Mouse (Mus musculus): ENCODE measurements around the gene Srcin1.

Srcin1 gene

GRCm38 (mm10) chr11:97579088-97579857 is 3.3 kb upstream of the Srcin1 start:
- no peak for DNase-seq (ENCODE audit: low spot score in 2 of 2)

- no peak for DNase-seq (ENCODE audit: low spot score in 2 of 2)
Measured at GRCm38 (mm10) chr11:97578286-97578685, 2.3 kb upstream of the Srcin1 start.

- DNase-seq (ENCODE audit: low spot score in 2 of 2): peak in 1 of 2 experiments; percentile 75
Measured at GRCm38 (mm10) chr11:97575638-97576037, 348 bp downstream of the Srcin1 start.

GRCm38 (mm10) chr11:97575075-97575474 is 911 bp downstream of the Srcin1 start:
- no peak for DNase-seq (ENCODE audit: low spot score in 2 of 2)

- DNase-seq (ENCODE audit: low spot score in 2 of 2): no peak
Measured at GRCm38 (mm10) chr11:97574551-97575051, 1.4 kb downstream of the Srcin1 start.

GRCm38 (mm10) chr11:97573891-97574550 is 2.0 kb downstream of the Srcin1 start:
- peak in 1 of 2 experiments; percentile 66 for DNase-seq (ENCODE audit: low spot score in 2 of 2)

- DNase-seq (ENCODE audit: low spot score in 2 of 2): no peak
Measured at GRCm38 (mm10) chr11:97572895-97573480, 3.0 kb downstream of the Srcin1 start.

GRCm38 (mm10) chr11:97572089-97572345 is 4.0 kb downstream of the Srcin1 start:
- DNase-seq (ENCODE audit: low spot score in 2 of 2): no peak

GRCm38 (mm10) chr11:97571266-97572088 is 4.5 kb downstream of the Srcin1 start:
- DNase-seq (ENCODE audit: low spot score in 2 of 2): no peak

- no peak for DNase-seq (ENCODE audit: low spot score in 2 of 2)
Measured at GRCm38 (mm10) chr11:97570493-97571137, 5.4 kb downstream of the Srcin1 start.

- no peak for DNase-seq (ENCODE audit: low spot score in 2 of 2)
Measured at GRCm38 (mm10) chr11:97569806-97570205, 6.2 kb downstream of the Srcin1 start.

- no peak for DNase-seq (ENCODE audit: low spot score in 2 of 2)
Measured at GRCm38 (mm10) chr11:97569301-97569724, 6.7 kb downstream of the Srcin1 start.

GRCm38 (mm10) chr11:97568729-97569128 is 7.3 kb downstream of the Srcin1 start:
- no peak for DNase-seq (ENCODE audit: low spot score in 2 of 2)

GRCm38 (mm10) chr11:97567480-97567879 is 8.5 kb downstream of the Srcin1 start:
- DNase-seq (ENCODE audit: low spot score in 2 of 2): no peak

GRCm38 (mm10) chr11:97566551-97566950 is 9.4 kb downstream of the Srcin1 start:
- DNase-seq (ENCODE audit: low spot score in 2 of 2): no peak

- DNase-seq (ENCODE audit: low spot score in 2 of 2): no peak
Measured at GRCm38 (mm10) chr11:97563730-97564129, 12.3 kb downstream of the Srcin1 start.

- DNase-seq (ENCODE audit: low spot score in 2 of 2): no peak
Measured at GRCm38 (mm10) chr11:97562536-97562935, 13.4 kb downstream of the Srcin1 start.

GRCm38 (mm10) chr11:97560210-97560963 is 15.6 kb downstream of the Srcin1 start:
- no peak for DNase-seq (ENCODE audit: low spot score in 2 of 2)

GRCm38 (mm10) chr11:97559549-97559948 is 16.4 kb downstream of the Srcin1 start:
- no peak for DNase-seq (ENCODE audit: low spot score in 2 of 2)

GRCm38 (mm10) chr11:97557885-97558284 is 18.1 kb downstream of the Srcin1 start:
- DNase-seq (ENCODE audit: low spot score in 2 of 2): no peak

Measured in frontal cortex, postnatal 25 days (tissue).